Mouse (Mus musculus): ENCODE data around the gene Col4a1. TPM values are rescaled to one million over a fixed set of nuclear protein-coding genes. Genes with fewer than 3 reads are reported as not detected.

The Col4a1 gene
- polyA plus RNA-seq, 1 experiment from 2014 or later: 130 TPM

GRCm38 (mm10) chr8:11297141-11297838 lies 15.3 kb downstream of the Col4a1 start:
- no peaks in the 10 kb centered on the region for H3K9me3 ChIP-seq (ENCODE audit: control insufficient read depth, low read length)
- no peak overlapping the region for H3K4me2 ChIP-seq (ENCODE audit: low read depth)
- no peaks in the 10 kb centered on the region; the same call in 1 of the 2 replicates for H3K36me3 ChIP-seq (ENCODE audit: control insufficient read depth, insufficient read depth, low read length)
- H3K27ac ChIP-seq (ENCODE audit: low read depth, low read length): no peak overlapping the region
- no peak for DNase-seq (ENCODE audit: low spot score)
- H3K27me3 ChIP-seq (ENCODE audit: control insufficient read depth, insufficient read depth, low read length): no peaks in the 10 kb centered on the region
- ATAC-seq (ENCODE audit: insufficient read depth, low FRiP score, low TSS enrichment): no peak
- H3K4me3 ChIP-seq (ENCODE audit: low read depth, low read length): no peak overlapping the region
- no peaks in the 10 kb centered on the region for H3K4me1 ChIP-seq (ENCODE audit: control insufficient read depth, insufficient read depth, low read length)
- WGBS: 90% methylated on average over 8 of the region's 8 CpGs
- no peak overlapping the region for H3K9ac ChIP-seq (ENCODE audit: low read length)

GRCm38 (mm10) chr8:11296282-11296943 lies 16.2 kb downstream of the Col4a1 start:
- ATAC-seq (ENCODE audit: insufficient read depth, low FRiP score, low TSS enrichment): no peak
- H3K27ac ChIP-seq (ENCODE audit: low read depth, low read length): no peak overlapping the region
- WGBS: 91% methylated on average over 10 of the region's 10 CpGs

GRCm38 (mm10) chr8:11292611-11293010 lies 20.0 kb downstream of the Col4a1 start:
- Histone ChIP-seq H3K4me2 (ENCODE audit: low read depth) (no peak overlapping the region), H3K27me3 (ENCODE audit: control insufficient read depth, insufficient read depth, low read length) (no peaks in the 10 kb centered on the region), H3K27ac (ENCODE audit: low read depth, low read length) (no peak overlapping the region), H3K9me3 (ENCODE audit: control insufficient read depth, low read length) (no peaks in the 10 kb centered on the region), H3K36me3 (ENCODE audit: control insufficient read depth, insufficient read depth, low read length) (no peaks in the 10 kb centered on the region), H3K4me3 (ENCODE audit: low read depth, low read length) (no peak overlapping the region), H3K9ac (ENCODE audit: low read length) (no peak overlapping the region), H3K4me1 (ENCODE audit: control insufficient read depth, insufficient read depth, low read length) (0 out of 2 replicates have a peak, but pooled peaks cover 3% of the 10 kb centered on the region)
- DNase-seq (ENCODE audit: low spot score) (no peak), ATAC-seq (ENCODE audit: insufficient read depth, low FRiP score, low TSS enrichment) (no peak)
- 37% methylated on average over 3 of the region's 3 CpGs for WGBS

More at GRCm38 (mm10) chr8:11296282-11296943, 16.2 kb downstream of the Col4a1 start:
- H3K4me3 ChIP-seq (ENCODE audit: low read depth, low read length): no peak overlapping the region
- no peaks in the 10 kb centered on the region for H3K27me3 ChIP-seq (ENCODE audit: control insufficient read depth, insufficient read depth, low read length)
- DNase-seq (ENCODE audit: low spot score): no peak
- no peaks in the 10 kb centered on the region for H3K9me3 ChIP-seq (ENCODE audit: control insufficient read depth, low read length)
- H3K9ac ChIP-seq (ENCODE audit: low read length): no peak overlapping the region
- no peaks in the 10 kb centered on the region for H3K4me1 ChIP-seq (ENCODE audit: control insufficient read depth, insufficient read depth, low read length)
- no peaks in the 10 kb centered on the region for H3K36me3 ChIP-seq (ENCODE audit: control insufficient read depth, insufficient read depth, low read length)
- H3K4me2 ChIP-seq (ENCODE audit: low read depth): no peak overlapping the region

- WGBS: 0% methylated on average over 1 of the region's 1 CpGs
- no peak for ATAC-seq (ENCODE audit: insufficient read depth, low FRiP score, low TSS enrichment)
- Histone ChIP-seq H3K4me3 (ENCODE audit: low read depth, low read length) (no peak overlapping the region), H3K36me3 (ENCODE audit: control insufficient read depth, insufficient read depth, low read length) (no peaks in the 10 kb centered on the region), H3K9me3 (ENCODE audit: control insufficient read depth, low read length) (no peaks in the 10 kb centered on the region), H3K27ac (ENCODE audit: low read depth, low read length) (no peak overlapping the region), H3K4me2 (ENCODE audit: low read depth) (no peak overlapping the region), H3K4me1 (ENCODE audit: control insufficient read depth, insufficient read depth, low read length) (0 out of 2 replicates have a peak, but pooled peaks cover 3% of the 10 kb centered on the region), H3K27me3 (ENCODE audit: control insufficient read depth, insufficient read depth, low read length) (no peaks in the 10 kb centered on the region), H3K9ac (ENCODE audit: low read length) (no peak overlapping the region)
- DNase-seq (ENCODE audit: low spot score): no peak
Measured at GRCm38 (mm10) chr8:11290533-11290932, 22.1 kb downstream of the Col4a1 start.

GRCm38 (mm10) chr8:11288286-11288685 lies 24.3 kb downstream of the Col4a1 start:
- ATAC-seq (ENCODE audit: insufficient read depth, low FRiP score, low TSS enrichment) (no peak), DNase-seq (ENCODE audit: low spot score) (no peak)
- Histone ChIP-seq H3K9me3 (ENCODE audit: control insufficient read depth, low read length) (no peaks in the 10 kb centered on the region), H3K4me2 (ENCODE audit: low read depth) (no peak overlapping the region), H3K9ac (ENCODE audit: low read length) (no peak overlapping the region), H3K27me3 (ENCODE audit: control insufficient read depth, insufficient read depth, low read length) (no peaks in the 10 kb centered on the region), H3K36me3 (ENCODE audit: control insufficient read depth, insufficient read depth, low read length) (no peaks in the 10 kb centered on the region), H3K27ac (ENCODE audit: low read depth, low read length) (no peak overlapping the region), H3K4me1 (ENCODE audit: control insufficient read depth, insufficient read depth, low read length) (0 out of 2 replicates have a peak, but pooled peaks cover 5% of the 10 kb centered on the region), H3K4me3 (ENCODE audit: low read depth, low read length) (no peak overlapping the region)
- WGBS: 52% methylated on average over 6 of the region's 6 CpGs

- ATAC-seq (ENCODE audit: insufficient read depth, low FRiP score, low TSS enrichment): no peak
- no peak for DNase-seq (ENCODE audit: low spot score)
- WGBS: 51% methylated on average over 3 of the region's 3 CpGs
Measured at GRCm38 (mm10) chr8:11287139-11287538, 25.5 kb downstream of the Col4a1 start.

GRCm38 (mm10) chr8:11285437-11285836 lies 27.2 kb downstream of the Col4a1 start:
- 75% methylated on average over 4 of the region's 4 CpGs for WGBS
- Histone ChIP-seq H3K4me1 (ENCODE audit: control insufficient read depth, insufficient read depth, low read length) (0 out of 2 replicates have a peak, but pooled peaks cover 2% of the 10 kb centered on the region), H3K9ac (ENCODE audit: low read length) (no peak overlapping the region), H3K4me3 (ENCODE audit: low read depth, low read length) (no peak overlapping the region), H3K27ac (ENCODE audit: low read depth, low read length) (no peak overlapping the region), H3K36me3 (ENCODE audit: control insufficient read depth, insufficient read depth, low read length) (no peaks in the 10 kb centered on the region), H3K4me2 (ENCODE audit: low read depth) (no peak overlapping the region), H3K9me3 (ENCODE audit: control insufficient read depth, low read length) (no peaks in the 10 kb centered on the region), H3K27me3 (ENCODE audit: control insufficient read depth, insufficient read depth, low read length) (no peaks in the 10 kb centered on the region)
- ATAC-seq (ENCODE audit: insufficient read depth, low FRiP score, low TSS enrichment) (no peak), DNase-seq (ENCODE audit: low spot score) (no peak)

More at GRCm38 (mm10) chr8:11287139-11287538, 25.5 kb downstream of the Col4a1 start:
- Histone ChIP-seq H3K4me1 (ENCODE audit: control insufficient read depth, insufficient read depth, low read length) (0 out of 2 replicates have a peak, but pooled peaks cover 5% of the 10 kb centered on the region), H3K4me3 (ENCODE audit: low read depth, low read length) (no peak overlapping the region), H3K27me3 (ENCODE audit: control insufficient read depth, insufficient read depth, low read length) (no peaks in the 10 kb centered on the region), H3K27ac (ENCODE audit: low read depth, low read length) (no peak overlapping the region), H3K9ac (ENCODE audit: low read length) (no peak overlapping the region), H3K4me2 (ENCODE audit: low read depth) (no peak overlapping the region), H3K9me3 (ENCODE audit: control insufficient read depth, low read length) (no peaks in the 10 kb centered on the region), H3K36me3 (ENCODE audit: control insufficient read depth, insufficient read depth, low read length) (no peaks in the 10 kb centered on the region)

GRCm38 (mm10) chr8:11283217-11283616 lies 29.4 kb downstream of the Col4a1 start:
- Histone ChIP-seq H3K9ac (ENCODE audit: low read length) (no peak overlapping the region), H3K4me1 (ENCODE audit: control insufficient read depth, insufficient read depth, low read length) (0 out of 2 replicates have a peak, but pooled peaks cover 2% of the 10 kb centered on the region), H3K9me3 (ENCODE audit: control insufficient read depth, low read length) (no peaks in the 10 kb centered on the region), H3K27me3 (ENCODE audit: control insufficient read depth, insufficient read depth, low read length) (no peaks in the 10 kb centered on the region), H3K4me3 (ENCODE audit: low read depth, low read length) (no peak overlapping the region), H3K4me2 (ENCODE audit: low read depth) (no peak overlapping the region), H3K36me3 (ENCODE audit: control insufficient read depth, insufficient read depth, low read length) (no peaks in the 10 kb centered on the region), H3K27ac (ENCODE audit: low read depth, low read length) (no peak overlapping the region)
- WGBS: 70% methylated on average over 10 of the region's 10 CpGs
- DNase-seq (ENCODE audit: low spot score): no peak
- ATAC-seq (ENCODE audit: insufficient read depth, low FRiP score, low TSS enrichment): no peak

Measured in neural tube, embryonic 11.5 days (tissue).